Mouse (Mus musculus) forebrain, embryonic 15.5 days (tissue): ENCODE results near the gene Tmprss6. TPM values are rescaled to one million over a fixed set of nuclear protein-coding genes. Genes with fewer than 3 reads are reported as not detected.

Experiments used
- ATAC-seq: fragments of 200-750 bp; cut with Nextera tagmentation; replicated peaks from 2 replicates; pipeline ENCODE4 v1.8.0; 2017; ENCODE audit warnings: mild to moderate bottlenecking, moderate TSS enrichment, moderate library complexity
- H3K27ac ChIP-seq: fragments of 300-500 bp; sonication (generic); replicated peaks from 2 replicates; pipeline ENCODE4 v1.5.1; 2015; ENCODE audit warnings: mild to moderate bottlenecking, inconsistent platforms
- H3K27me3 ChIP-seq: fragments of 300-500 bp; sonication (generic); 2 replicates; pipeline ENCODE4 v1.6.1; 2015; ENCODE audit warnings: inconsistent platforms
- H3K36me3 ChIP-seq: fragments of 300-500 bp; sonication (generic); 2 replicates; pipeline ENCODE4 v1.6.1; 2015; ENCODE audit warnings: mild to moderate bottlenecking, inconsistent platforms
- H3K4me1 ChIP-seq: fragments of 300-500 bp; sonication (generic); 2 replicates; pipeline ENCODE4 v1.6.1; 2015; ENCODE audit warnings: inconsistent platforms
- H3K4me2 ChIP-seq: fragments of 300-500 bp; sonication (generic); replicated peaks from 2 replicates; pipeline ENCODE4 v1.6.1; 2015; ENCODE audit warnings: mild to moderate bottlenecking, inconsistent platforms
- H3K4me3 ChIP-seq: fragments of 300-500 bp; sonication (generic); 2 replicates; pipeline ENCODE4 v1.5.1; 2015; ENCODE audit warnings: mild to moderate bottlenecking, inconsistent platforms
- H3K9ac ChIP-seq: fragments of 300-500 bp; sonication (generic); replicated peaks from 2 replicates; pipeline ENCODE4 v1.6.1; 2015; ENCODE audit warnings: mild to moderate bottlenecking, inconsistent platforms
- H3K9me3 ChIP-seq: fragments of 300-500 bp; sonication (generic); 2 replicates; pipeline ENCODE4 v1.6.1; 2016; ENCODE audit warnings: inconsistent platforms
- WGBS: fragments of 180-500 bp; shearing (Covaris S2); methylation state at CpG from one replicate; pipeline ENCODE4 v1.1.7; 2015; ENCODE audit warnings: mixed read lengths; 5-methylcytosine and 5-hydroxymethylcytosine counted together
- polyA plus RNA-seq: library from polyadenylated mRNA; unstranded; fragments of >200 nt; fragmentation: Nextera tagmentation; extraction: Ambion mirVana; gene quantifications from 2 replicates; pipeline ENCODE4 v1.2.1, GENCODE M21; 2015

The Tmprss6 gene
- 0.11 and 0.34 TPM in 2 replicates for polyA plus RNA-seq

DNA sequence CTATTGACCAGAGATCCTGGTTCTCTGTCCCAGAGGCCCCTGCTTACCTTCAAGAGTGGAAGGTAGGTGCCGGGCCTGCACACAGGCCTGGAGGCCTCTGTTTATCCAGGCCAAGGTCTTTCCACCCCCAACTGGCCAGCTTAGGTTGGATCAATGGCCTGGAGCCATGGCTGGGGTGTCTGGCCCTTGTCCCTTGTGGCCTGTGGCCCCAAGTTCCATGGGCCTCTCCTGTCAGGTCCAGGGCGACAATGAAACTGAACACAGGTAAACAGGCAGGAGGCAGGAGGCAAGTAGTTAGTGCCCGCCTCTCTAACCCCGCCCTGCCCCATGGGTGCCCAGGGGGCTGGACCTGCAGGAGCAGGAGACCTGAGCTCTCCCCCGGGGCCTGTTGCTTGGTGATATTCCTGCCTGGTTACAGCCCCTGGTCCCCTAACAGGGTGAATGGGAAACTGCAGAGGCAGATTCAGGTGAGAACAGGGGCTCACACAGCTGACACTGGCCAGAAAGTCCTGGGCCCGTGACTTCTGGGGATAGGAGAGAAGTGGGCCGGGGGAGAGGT lies at the start of gene Tmprss6:
Gene Tmprss6 (minus strand): TSS at position 256 of the 559 bp plus-strand sequence.
- Histone ChIP-seq H3K4me1 (no peaks in the 10 kb centered on the region), H3K36me3 (no peaks in the 10 kb centered on the region), H3K27ac (no peak within 1 kb of the TSS), H3K4me3 (no peak within 1 kb of the TSS), H3K9ac (no peak within 1 kb of the TSS), H3K4me2 (no peak within 1 kb of the TSS), H3K9me3 (no peaks in the 10 kb centered on the region), H3K27me3 (no peaks in the 10 kb centered on the region)
- WGBS = 80% methylated on average over 7 of the region's 7 CpGs
- ATAC-seq = no peak

DNA sequence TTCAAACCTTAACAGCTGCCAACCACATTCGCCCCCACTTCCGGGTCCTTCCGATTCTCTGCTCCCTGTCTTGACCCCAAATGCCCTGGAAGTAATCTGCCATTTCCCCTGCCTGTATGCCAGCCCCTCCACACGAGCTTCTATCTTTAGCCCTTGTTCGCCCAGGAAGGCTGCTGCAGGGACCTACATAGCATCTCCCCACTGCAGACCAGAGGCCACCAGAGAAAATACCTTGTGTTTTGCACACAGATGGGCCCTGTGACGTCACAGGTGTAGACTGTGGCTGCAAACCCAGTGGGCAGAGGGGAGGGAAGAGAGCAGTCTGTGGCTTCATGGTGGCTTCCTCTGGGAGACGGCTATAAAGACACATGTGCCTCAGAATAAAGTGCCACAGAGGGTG lies 49.8 kb upstream of the Tmprss6 start:
- no peak for ATAC-seq
- Histone ChIP-seq H3K9me3 (no peaks in the 10 kb centered on the region), H3K4me2 (no peak overlapping the region), H3K4me3 (no peak overlapping the region), H3K36me3 (no peaks in the 10 kb centered on the region), H3K27ac (no peak overlapping the region), H3K27me3 (no peaks in the 10 kb centered on the region), H3K9ac (no peak overlapping the region), H3K4me1 (peaks cover 5% of the 10 kb centered on the region; the same call in 1 of the 2 replicates)
- 72% methylated on average over 7 of the region's 7 CpGs for WGBS

DNA sequence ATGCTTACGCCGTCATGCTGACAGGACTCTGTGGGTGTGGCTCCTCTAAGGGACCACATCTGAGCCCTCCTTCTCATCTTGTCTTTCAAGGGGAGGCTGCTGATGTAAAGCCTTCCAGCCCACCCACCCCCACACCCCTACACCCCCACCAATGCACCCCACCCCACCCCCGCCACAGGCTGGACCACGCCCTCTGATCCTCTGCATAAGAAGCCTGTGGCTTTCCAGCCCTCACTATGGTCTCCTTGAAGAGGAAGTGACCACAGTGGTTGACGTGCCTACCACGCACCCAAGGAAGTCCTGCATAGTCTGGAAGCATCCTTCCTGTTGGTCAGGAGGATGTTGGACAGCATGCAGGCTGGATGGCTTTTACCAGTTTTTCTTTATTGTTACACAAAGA lies 47.3 kb upstream of the Tmprss6 start:
- no peak overlapping the region for H3K4me3 ChIP-seq
- H3K36me3 ChIP-seq = no peaks in the 10 kb centered on the region
- peaks cover 5% of the 10 kb centered on the region; the same call in 1 of the 2 replicates for H3K4me1 ChIP-seq
- ATAC-seq = no peak
- H3K4me2 ChIP-seq = no peak overlapping the region
- no peak overlapping the region for H3K27ac ChIP-seq
- 89% methylated on average over 6 of the region's 6 CpGs for WGBS
- no peaks in the 10 kb centered on the region for H3K27me3 ChIP-seq
- no peak overlapping the region for H3K9ac ChIP-seq
- H3K9me3 ChIP-seq = no peaks in the 10 kb centered on the region

DNA sequence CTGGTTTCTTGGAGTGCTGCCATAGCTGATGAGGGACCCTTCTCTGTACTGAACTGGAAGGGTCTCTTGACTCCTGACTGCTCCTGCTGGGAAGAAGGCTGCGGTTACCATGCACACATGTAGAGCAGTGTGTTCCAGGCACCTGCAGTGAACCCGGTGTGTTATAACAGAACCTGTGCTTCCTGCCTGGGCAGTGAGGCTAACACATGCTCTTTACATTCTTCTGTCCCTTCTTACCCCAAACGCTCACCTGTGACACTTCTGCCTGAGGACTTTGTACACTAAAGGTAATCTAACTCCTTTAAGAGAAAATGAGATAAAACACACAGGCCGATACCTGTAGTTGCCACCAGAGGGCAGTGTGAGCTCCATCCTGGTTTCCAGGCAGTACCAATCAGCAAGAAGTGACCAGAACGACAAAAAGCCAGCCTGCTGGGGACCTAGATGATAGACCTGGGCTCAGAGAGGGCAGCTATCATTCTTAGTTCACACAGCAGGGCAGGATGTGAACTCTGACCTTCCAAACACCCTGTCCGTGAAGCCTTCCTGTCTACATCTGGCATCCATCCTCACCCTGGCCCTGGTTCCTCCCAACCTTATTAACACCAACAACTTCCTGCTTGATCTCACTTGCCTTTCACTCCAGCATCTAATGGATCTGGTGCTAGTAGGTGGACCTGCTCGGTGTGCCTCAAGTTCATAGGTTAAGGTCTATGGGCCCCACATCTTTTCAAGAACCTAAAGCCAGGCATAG lies 46.1 kb upstream of the Tmprss6 start:
- no peaks in the 10 kb centered on the region for H3K9me3 ChIP-seq
- no peaks in the 10 kb centered on the region for H3K36me3 ChIP-seq
- WGBS = 31% methylated on average over 7 of the region's 7 CpGs
- H3K27ac ChIP-seq = no peak overlapping the region; the same call in 1 of the 2 replicates
- H3K4me3 ChIP-seq = no peak overlapping the region
- H3K9ac ChIP-seq = no peak overlapping the region
- peaks cover 8% of the 10 kb centered on the region for H3K4me1 ChIP-seq
- peak; percentile 57; the same call in 1 of the 2 replicates for ATAC-seq
- no peaks in the 10 kb centered on the region for H3K27me3 ChIP-seq
- no peak overlapping the region for H3K4me2 ChIP-seq

DNA sequence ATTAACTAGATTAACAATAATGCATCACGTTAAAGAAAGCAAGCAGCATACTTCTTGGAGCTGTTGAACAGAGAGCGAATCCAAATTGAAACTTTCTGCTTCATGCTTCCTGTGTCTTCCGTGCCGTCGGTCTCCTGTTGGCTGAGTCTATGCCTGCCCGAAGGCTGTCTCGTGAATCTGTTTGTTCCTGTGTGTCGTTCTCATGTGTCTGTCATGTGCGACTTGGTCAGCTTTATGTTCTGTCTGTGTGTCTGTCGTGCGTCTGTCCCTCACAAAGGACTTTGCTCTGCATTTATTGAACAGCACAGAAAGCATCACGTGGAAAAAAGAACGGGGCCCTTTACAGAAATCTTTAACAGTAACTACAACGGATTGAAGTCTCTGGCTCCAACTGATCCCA lies 44.6 kb upstream of the Tmprss6 start:
- peaks cover 8% of the 10 kb centered on the region for H3K4me1 ChIP-seq
- ATAC-seq = no peak
- H3K4me3 ChIP-seq = no peak overlapping the region
- H3K27me3 ChIP-seq = no peaks in the 10 kb centered on the region
- 87% methylated on average over 14 of the region's 14 CpGs for WGBS
- H3K9ac ChIP-seq = no peak overlapping the region
- H3K4me2 ChIP-seq = no peak overlapping the region
- H3K36me3 ChIP-seq = no peaks in the 10 kb centered on the region
- H3K9me3 ChIP-seq = no peaks in the 10 kb centered on the region
- H3K27ac ChIP-seq = no peak overlapping the region

DNA sequence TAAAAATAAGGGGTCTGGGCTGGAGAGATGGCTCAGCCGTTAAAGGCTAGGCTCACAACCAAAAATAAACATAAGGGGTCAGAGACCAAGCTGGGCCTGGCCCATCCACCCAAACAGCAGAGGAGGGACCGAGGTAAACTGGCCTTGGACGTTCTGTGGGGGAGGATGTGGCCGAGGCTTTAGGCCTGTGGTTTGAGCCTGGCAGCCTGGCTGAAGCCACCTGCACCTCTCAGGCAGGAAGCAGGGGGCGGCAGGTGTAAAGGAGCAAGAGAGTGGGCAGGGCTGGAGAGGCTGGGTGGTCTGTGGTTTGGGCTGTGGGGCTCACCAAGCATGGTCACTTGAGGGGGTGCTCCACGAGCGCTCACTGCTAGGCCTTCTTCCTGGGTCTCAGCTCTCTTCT lies 43.5 kb upstream of the Tmprss6 start:
- Histone ChIP-seq H3K27me3 (no peaks in the 10 kb centered on the region), H3K36me3 (no peaks in the 10 kb centered on the region), H3K4me1 (peaks cover 8% of the 10 kb centered on the region), H3K9ac (no peak overlapping the region), H3K4me3 (no peak overlapping the region), H3K9me3 (no peaks in the 10 kb centered on the region), H3K27ac (no peak overlapping the region), H3K4me2 (no peak overlapping the region)
- 87% methylated on average over 7 of the region's 7 CpGs for WGBS
- no peak for ATAC-seq

DNA sequence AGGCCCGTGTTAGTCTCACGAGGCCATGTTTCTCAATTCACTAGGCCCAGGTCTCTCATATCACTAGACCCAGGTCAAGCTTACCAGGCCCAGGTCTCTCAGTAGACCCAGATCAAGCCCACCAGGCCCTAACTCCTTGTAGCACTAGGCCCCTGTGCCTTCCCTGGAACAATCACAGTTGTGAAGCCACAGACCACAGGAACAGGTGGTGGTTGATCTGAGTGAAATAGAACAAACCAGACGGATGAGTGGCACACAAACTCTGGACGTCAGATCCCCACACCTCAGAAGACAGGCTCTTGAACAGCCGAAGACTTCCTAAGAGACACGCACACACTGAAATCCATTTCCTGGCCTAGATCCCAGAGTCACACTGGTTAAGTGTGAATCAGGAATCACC lies 42.3 kb upstream of the Tmprss6 start:
- Histone ChIP-seq H3K27me3 (no peaks in the 10 kb centered on the region), H3K4me3 (no peak overlapping the region), H3K4me1 (peaks cover 8% of the 10 kb centered on the region), H3K4me2 (no peak overlapping the region), H3K9me3 (no peaks in the 10 kb centered on the region), H3K9ac (no peak overlapping the region), H3K27ac (no peak overlapping the region), H3K36me3 (no peaks in the 10 kb centered on the region)
- no peak for ATAC-seq
- WGBS = 87% methylated on average over 6 of the region's 6 CpGs

DNA sequence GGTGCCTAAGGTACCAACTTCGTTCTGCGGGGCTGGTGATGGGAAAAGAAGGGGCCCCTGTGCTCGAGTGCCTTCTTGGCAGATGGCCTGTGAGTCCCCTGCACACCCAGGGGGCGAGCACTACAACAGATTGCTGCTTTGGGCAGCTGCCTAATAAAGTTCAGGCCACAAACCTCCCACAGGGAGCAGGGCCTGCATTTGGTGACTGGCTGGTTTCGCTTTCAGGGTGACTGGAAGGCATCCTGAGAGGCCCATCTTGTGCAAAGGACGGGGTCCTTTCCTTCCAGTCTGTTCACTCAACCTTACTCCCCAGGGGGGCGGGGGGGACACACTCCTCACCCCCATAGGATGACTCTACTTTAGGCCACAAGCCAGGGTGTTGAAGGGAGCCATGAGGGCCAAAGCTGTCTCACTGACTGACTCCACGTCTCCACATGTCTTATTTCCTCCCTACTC lies 41.7 kb upstream of the Tmprss6 start:
- no peak for ATAC-seq
- Histone ChIP-seq H3K4me1 (peaks cover 8% of the 10 kb centered on the region), H3K4me2 (no peak overlapping the region), H3K4me3 (no peak overlapping the region), H3K27ac (no peak overlapping the region), H3K9me3 (no peaks in the 10 kb centered on the region), H3K9ac (no peak overlapping the region), H3K36me3 (no peaks in the 10 kb centered on the region), H3K27me3 (no peaks in the 10 kb centered on the region)
- 68% methylated on average over 8 of the region's 8 CpGs for WGBS

DNA sequence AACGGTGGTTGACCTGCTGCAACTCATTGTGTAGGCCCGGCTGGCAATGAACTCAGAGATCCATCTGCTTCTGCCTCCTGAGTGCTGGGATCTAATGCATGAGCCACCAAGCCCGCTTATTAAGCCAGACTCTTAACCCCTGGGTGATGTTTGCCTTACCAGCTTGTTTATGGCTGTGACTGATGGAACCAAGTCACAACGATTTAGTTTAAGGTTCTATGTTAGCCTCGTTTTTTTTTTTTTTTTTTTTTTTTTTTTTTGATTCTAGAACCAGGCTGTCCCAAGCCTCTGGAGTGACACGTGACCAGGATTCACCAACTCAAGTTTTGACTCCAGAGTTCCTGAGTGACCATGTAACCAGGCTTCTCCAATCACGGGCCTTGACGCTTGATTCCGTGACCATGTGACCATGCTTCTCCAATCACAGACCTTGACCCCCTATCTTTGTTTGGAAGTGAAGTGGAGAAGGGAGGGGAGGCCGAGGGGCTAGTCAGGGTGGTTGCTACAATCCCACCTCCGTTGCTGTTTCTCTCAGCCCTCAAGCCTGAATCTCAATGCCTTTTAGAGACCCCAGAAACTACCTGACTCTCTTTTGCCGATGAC lies 41.0 kb upstream of the Tmprss6 start:
- Histone ChIP-seq H3K4me1 (peaks cover 3% of the 10 kb centered on the region; the same call in 1 of the 2 replicates), H3K27ac (no peak overlapping the region), H3K9ac (no peak overlapping the region), H3K4me3 (no peak overlapping the region), H3K4me2 (no peak overlapping the region), H3K27me3 (no peaks in the 10 kb centered on the region), H3K9me3 (no peaks in the 10 kb centered on the region), H3K36me3 (no peaks in the 10 kb centered on the region)
- ATAC-seq = no peak
- WGBS = 54% methylated on average over 12 of the region's 12 CpGs

DNA sequence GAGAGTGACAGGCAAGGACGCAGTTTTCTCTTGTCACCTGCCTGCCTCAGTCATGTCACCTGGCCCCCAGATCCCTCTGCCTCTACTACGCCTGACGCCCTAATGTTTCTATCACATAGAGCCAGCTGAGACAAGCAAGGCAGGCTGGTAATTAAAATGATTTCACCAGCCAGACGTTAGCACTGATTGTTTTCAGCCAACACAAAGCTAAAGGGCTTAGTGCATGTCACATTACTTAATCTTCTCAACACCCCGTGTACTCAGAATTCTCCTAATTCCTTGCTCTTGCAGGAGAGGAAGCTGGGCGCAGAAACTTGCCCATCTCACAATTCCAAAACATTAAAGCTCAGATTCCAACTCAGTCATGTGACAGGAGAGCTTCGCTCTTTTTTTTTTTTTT lies 40.0 kb upstream of the Tmprss6 start:
- Histone ChIP-seq H3K9ac (no peak overlapping the region), H3K4me2 (no peak overlapping the region), H3K27me3 (no peaks in the 10 kb centered on the region), H3K9me3 (no peaks in the 10 kb centered on the region), H3K36me3 (no peaks in the 10 kb centered on the region), H3K27ac (no peak overlapping the region), H3K4me1 (peaks cover 3% of the 10 kb centered on the region; the same call in 1 of the 2 replicates), H3K4me3 (no peak overlapping the region)
- no peak for ATAC-seq
- WGBS = 46% methylated on average over 7 of the region's 7 CpGs

DNA sequence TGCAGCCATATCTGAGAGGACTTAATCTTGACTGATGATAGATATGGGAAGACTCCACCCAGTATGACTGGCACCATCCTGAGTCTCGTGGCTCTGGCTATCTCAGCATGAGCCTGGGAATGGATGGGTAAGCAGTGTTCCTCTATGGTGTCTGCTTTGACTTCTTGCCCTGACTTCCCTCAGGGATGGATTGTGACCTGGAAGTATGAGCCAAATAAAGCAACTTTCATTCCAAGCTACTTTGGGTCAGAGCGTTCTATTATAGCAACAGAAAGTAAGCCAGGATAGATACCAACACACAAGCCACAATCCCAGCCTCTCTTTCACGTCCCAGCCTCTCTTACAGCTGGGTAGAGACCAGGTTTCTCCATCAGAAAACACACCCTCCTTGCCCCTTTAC lies 37.1 kb upstream of the Tmprss6 start:
- Histone ChIP-seq H3K27ac (no peak overlapping the region), H3K4me1 (peaks cover 3% of the 10 kb centered on the region; the same call in 1 of the 2 replicates), H3K27me3 (no peaks in the 10 kb centered on the region), H3K36me3 (no peaks in the 10 kb centered on the region), H3K4me2 (no peak overlapping the region), H3K4me3 (no peak overlapping the region), H3K9me3 (no peaks in the 10 kb centered on the region), H3K9ac (no peak overlapping the region)
- WGBS = 81% methylated on average over 3 of the region's 3 CpGs
- ATAC-seq = no peak

DNA sequence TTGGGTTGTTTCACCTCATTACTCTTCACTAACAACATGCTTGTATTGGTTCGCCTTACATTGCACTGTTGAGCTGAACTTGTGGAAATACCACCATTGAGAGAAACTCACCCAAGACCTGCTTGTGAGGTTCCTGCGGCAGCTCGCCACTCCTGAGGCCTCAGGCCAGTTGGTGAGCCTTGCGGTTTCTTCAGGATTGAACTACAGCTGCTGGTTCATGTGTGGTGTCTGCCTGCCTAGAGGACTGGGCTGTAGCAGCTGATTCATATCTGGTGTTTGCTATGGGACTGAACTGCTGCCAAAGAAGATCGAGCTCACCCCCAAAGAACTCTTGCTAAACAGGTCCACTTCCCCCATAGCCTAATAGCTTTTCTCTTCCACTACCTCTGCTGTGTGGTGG lies 36.4 kb upstream of the Tmprss6 start:
- no peak overlapping the region for H3K4me3 ChIP-seq
- no peaks in the 10 kb centered on the region for H3K27me3 ChIP-seq
- no peak for ATAC-seq
- H3K9me3 ChIP-seq = no peaks in the 10 kb centered on the region
- H3K4me1 ChIP-seq = no peaks in the 10 kb centered on the region
- no peak overlapping the region for H3K9ac ChIP-seq
- WGBS = 91% methylated on average over 5 of the region's 5 CpGs
- H3K36me3 ChIP-seq = no peaks in the 10 kb centered on the region
- H3K27ac ChIP-seq = no peak overlapping the region
- no peak overlapping the region for H3K4me2 ChIP-seq
